Mouse (Mus musculus): ENCODE measurements around the gene Zfp362.

The Zfp362 gene

GRCm38 (mm10) chr4:128730271-128730670 lies 75.6 kb downstream of the Zfp362 start:
- DNase-seq (ENCODE audit: low read depth, low spot score): no peak

DNA sequence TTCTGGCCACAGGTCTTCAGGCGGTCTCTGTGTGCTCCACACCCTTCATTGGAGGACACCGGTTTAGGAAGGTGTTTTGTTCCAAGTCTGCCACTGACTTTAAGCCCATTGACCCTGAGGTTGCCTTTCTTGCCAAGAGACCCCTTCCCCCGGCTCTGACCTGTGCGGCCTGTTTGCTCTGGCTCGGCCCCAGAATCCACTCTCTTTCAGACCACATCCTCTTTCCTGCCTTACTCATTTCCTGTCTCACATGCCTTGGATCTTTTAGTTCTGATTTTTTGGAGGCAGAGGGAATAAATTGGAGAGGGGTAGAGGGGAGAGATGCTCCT lies 76.2 kb downstream of the Zfp362 start:
- no peak for DNase-seq (ENCODE audit: low read depth, low spot score)

DNA sequence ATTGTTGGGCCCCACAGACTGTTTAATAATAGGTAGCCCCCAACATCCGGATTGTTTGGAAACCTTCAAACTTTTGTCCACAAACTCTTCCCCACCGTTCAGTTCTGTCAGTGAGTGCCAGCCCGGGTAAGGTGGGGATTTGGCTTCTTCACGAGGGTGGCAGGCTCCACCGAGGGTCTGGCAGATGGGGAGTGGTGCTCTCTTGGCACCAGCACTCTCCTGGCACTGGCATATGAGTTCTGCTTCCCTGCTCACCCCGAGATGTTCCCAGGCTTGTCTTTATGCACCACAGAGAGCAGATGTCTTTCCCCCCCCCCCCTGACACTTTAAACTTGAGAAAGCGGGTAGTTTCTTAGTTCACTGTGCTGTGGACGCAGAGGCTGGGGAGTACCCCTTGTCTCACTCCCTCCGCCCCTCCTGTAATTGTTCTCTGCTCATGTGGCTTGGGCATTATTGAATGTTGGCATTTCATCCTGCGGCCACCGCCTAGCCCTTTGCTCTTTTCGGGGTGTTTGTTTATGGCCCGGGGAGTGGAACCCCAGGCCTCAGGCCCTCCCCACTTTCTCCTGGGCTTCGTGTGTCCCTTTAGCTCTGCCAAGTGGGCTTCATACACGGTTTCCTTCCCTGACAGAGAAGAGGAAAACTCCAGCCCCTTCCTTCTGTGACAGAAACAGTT lies 76.7 kb downstream of the Zfp362 start:
- no peak for DNase-seq (ENCODE audit: low read depth, low spot score)

GRCm38 (mm10) chr4:128728431-128728851 lies 77.4 kb downstream of the Zfp362 start:
- DNase-seq (ENCODE audit: low read depth, low spot score): no peak

DNA sequence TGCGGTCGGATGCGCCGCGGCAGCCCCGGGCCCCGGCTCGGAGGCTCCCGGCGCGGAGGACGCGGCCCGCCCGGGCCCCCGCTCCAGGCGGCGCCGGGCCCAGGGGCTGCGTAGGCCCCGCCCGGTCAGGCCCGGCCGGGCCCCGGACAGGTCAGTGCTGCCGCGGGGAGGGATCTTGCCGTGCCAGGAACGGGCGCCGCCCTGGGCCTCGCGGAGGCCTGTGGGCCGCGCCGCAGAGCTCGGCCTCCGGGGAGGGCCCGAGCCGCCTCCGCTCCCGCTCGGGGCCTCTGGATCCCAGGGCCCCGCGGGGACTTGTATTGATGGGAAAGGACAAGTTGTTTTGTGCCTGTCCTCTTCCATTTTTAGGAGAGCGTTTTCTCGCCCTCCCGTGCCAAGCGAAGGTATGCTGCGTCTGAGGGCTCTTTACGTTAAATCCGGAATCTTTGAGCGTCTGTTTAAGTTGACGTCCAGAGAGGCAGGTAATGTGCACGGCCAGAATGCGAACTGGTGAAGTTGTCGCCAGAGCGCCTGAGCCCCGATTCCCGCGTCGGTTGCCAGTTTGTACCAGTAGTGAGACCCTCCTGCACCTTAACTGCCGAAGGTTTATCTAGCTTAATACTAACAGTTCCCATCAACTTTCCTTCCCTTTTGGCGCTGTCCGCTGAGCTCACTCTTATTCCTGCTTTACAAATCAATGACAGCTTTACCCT lies 78.0 kb downstream of the Zfp362 start:
- DNase-seq (ENCODE audit: low read depth, low spot score): no peak

DNA sequence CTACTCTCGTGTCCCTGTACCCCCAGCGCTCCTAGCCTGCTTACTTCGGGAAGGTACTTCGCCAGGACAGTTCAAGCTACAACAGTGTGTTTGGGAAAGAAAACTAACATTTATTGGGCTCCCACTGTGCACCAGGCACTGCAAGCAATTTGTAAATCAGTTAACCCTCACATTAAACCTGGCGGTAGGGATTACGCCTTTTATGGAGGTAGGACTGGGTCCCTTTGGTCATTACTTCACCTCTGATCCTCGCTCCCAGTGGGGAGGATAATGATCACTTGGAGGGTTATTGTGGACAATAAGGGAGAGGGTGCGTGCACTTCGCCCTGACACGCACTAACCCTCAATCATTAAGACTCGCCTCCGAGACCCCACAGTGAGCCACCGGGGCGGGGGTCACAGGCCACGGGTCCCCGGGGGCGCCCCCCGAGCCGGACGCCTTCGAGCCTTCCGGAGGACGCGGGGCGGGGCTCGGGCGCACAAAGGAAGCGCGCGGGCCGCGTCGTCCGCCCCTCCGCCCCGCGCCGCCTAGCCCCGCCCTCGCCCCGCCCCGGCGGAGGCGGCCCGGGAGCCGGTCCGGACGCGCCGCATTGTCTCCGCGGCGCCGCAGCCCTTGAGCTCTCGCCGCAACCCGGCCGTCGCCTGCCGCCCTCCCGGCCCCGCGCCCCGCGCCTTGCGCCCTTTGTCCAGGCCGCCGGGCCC lies 78.7 kb downstream of the Zfp362 start:
- no peak for DNase-seq (ENCODE audit: low read depth, low spot score)

GRCm38 (mm10) chr4:128724059-128724458 lies 81.8 kb downstream of the Zfp362 start:
- no peak for DNase-seq (ENCODE audit: low read depth, low spot score)

- no peak for DNase-seq (ENCODE audit: low read depth, low spot score)
Observed at GRCm38 (mm10) chr4:128723431-128723830, 82.4 kb downstream of the Zfp362 start.
